Mouse (Mus musculus) ES-E14 (cell line): Measurements from ENCODE around the gene AB124611. TPM values are rescaled to one million over a fixed set of nuclear protein-coding genes. Genes with fewer than 3 reads are reported as not detected.

Experiments
- DNase-seq: peaks from one replicate; pipeline ENCODE4 v3.0.0-alpha.2; 2013; ENCODE audit warnings: low read depth, low spot score
- H3K27ac ChIP-seq: 2 replicates; pipeline ENCODE4 v1.5.1; 2012; ENCODE audit warnings: low read depth, mild to moderate bottlenecking, low read length, moderate library complexity, mixed read lengths; ENCODE audit not compliant: poor library complexity, insufficient read depth, severe bottlenecking
- H3K36me3 ChIP-seq: 2 replicates; pipeline ENCODE4 v1.6.1; 2012; ENCODE audit warnings: mild to moderate bottlenecking, low read length, moderate library complexity, mixed read lengths; ENCODE audit not compliant: control insufficient read depth, poor library complexity, insufficient read depth, severe bottlenecking
- H3K4me1 ChIP-seq, 2 experiments: fragments of 150-350 bp in 1 of 2; sonication (generic) in 1 of 2; 2 replicates each; pipeline ENCODE4 v1.6.1; 2012; ENCODE audit warnings: low read length in 2 of 2, mild to moderate bottlenecking in 1 of 2, mixed read lengths in 1 of 2; ENCODE audit not compliant: control insufficient read depth in 2 of 2, insufficient read depth in 2 of 2, poor library complexity in 1 of 2
- H3K4me3 ChIP-seq, 2 experiments: fragments of 150-350 bp in 1 of 2; sonication (generic) in 1 of 2; 2 replicates each; pipeline ENCODE4 v1.5.1; 2012; ENCODE audit warnings: low read length in 2 of 2, low read depth in 1 of 2, mild to moderate bottlenecking in 1 of 2, mixed read lengths in 1 of 2; ENCODE audit not compliant: insufficient read depth in 1 of 2, poor library complexity in 1 of 2, severe bottlenecking in 1 of 2
- H3K9ac ChIP-seq: 2 replicates; pipeline ENCODE4 v1.6.1; 2012; ENCODE audit warnings: low read depth, mild to moderate bottlenecking, low read length, mixed read lengths; ENCODE audit not compliant: poor library complexity, insufficient read depth, severe bottlenecking
- H3K9me3 ChIP-seq: fragments of 150-350 bp; sonication (generic); 2 replicates; pipeline ENCODE4 v1.6.1; 2012; ENCODE audit warnings: low read depth, mild to moderate bottlenecking, low read length; ENCODE audit not compliant: control insufficient read depth, insufficient read depth
- CHD2 ChIP-seq: IDR thresholded peaks from 2 replicates; pipeline ENCODE4 v1.6.1; 2014; ENCODE audit warnings: mild to moderate bottlenecking, low read depth, low read length, inconsistent platforms
- HCFC1 ChIP-seq: IDR thresholded peaks from 2 replicates; pipeline ENCODE4 v1.6.1; 2012; ENCODE audit warnings: low read length, inconsistent platforms, borderline replicate concordance; ENCODE audit not compliant: insufficient read depth
- MAFK ChIP-seq: IDR thresholded peaks from 2 replicates; pipeline ENCODE4 v1.6.1; 2014; ENCODE audit warnings: mild to moderate bottlenecking, low read depth, low read length, inconsistent platforms; ENCODE audit not compliant: insufficient read depth
- ZC3H11A ChIP-seq: IDR thresholded peaks from 2 replicates; pipeline ENCODE4 v1.6.1; 2012; ENCODE audit warnings: low read depth, mild to moderate bottlenecking, inconsistent platforms, low read length, borderline replicate concordance
- ZNF384 ChIP-seq: IDR thresholded peaks from 2 replicates; pipeline ENCODE4 v1.6.1; 2012; ENCODE audit warnings: low read depth, low read length, inconsistent platforms
- in situ Hi-C, 2 experiments: fragments of 600-800 bp; cut with MboI; formaldehyde crosslinking; loops; one replicate each; pipeline ENCODE4 v1.15.1; 2025; ENCODE audit warnings: low sequenced_read_pairs in 2 of 2, inconsistent platforms in 1 of 2; ENCODE audit not compliant: unreplicated experiment in 2 of 2
- total RNA-seq: library from RNA; depleted of rRNA; stranded (reverse); fragments of 300-350 nt; gene quantifications from 2 replicates; pipeline ENCODE4 v1.2.3, GENCODE M21; 2012

AB124611 gene
- total RNA-seq, 1 experiment: not detected

- Histone ChIP-seq H3K9ac (peak overlapping the region; percentile 99; the same call in 1 of the 2 replicates), H3K36me3 (peaks cover 49% of the 10 kb centered on the region), H3K4me3 (peak overlapping the region; percentile 88 to 99), H3K9me3 (no peaks in the 10 kb centered on the region), H3K4me1 (peaks cover 0 to 8% of the 10 kb centered on the region in 2 experiments; a peak in 1 of 4 replicates), H3K27ac (no peak overlapping the region; the same call in 1 of the 2 replicates)
- DNase-seq: no peak
- TF ChIP-seq CHD2 (no peak), ZC3H11A (no peak), MAFK (no peak), ZNF384 (no peak), HCFC1 (no peak)
- in situ Hi-C loops: no loop called here
Measured at GRCm38 (mm10) chr9:21508871-21509404, 17.0 kb upstream of the AB124611 start.

- Histone ChIP-seq H3K4me3 (peak within 1 kb of the TSS; percentile 88 to 99), H3K27ac (peak within 1 kb of the TSS; percentile 96), H3K36me3 (peaks cover 40% of the 10 kb centered on the region), H3K9me3 (no peaks in the 10 kb centered on the region), H3K4me1 (peaks cover 0 to 8% of the 10 kb centered on the region in 2 experiments; a peak in 1 of 4 replicates), H3K9ac (peak within 1 kb of the TSS; percentile 99)
- DNase-seq: peak; percentile 94
- in situ Hi-C loops: no loop called here
- TF ChIP-seq ZC3H11A (no peak), HCFC1 (peak; percentile 74)
Measured at GRCm38 (mm10) chr9:21509772-21510688, 15.9 kb upstream of the AB124611 start, which contains the start of gene Tmed1. Gene Tmed1 (minus strand): TSS chr9:21510252.

GRCm38 (mm10) chr9:21510689-21511015, 15.3 kb upstream of the AB124611 start:
- Histone ChIP-seq H3K9ac (peak overlapping the region; percentile 83), H3K36me3 (peaks cover 33% of the 10 kb centered on the region), H3K27ac (no peak overlapping the region; the same call in 1 of the 2 replicates), H3K4me3 (peak overlapping the region; percentile 78 to 88), H3K9me3 (no peaks in the 10 kb centered on the region), H3K4me1 (peaks cover 0 to 8% of the 10 kb centered on the region in 2 experiments; a peak in 1 of 4 replicates)
- in situ Hi-C loops: no loop called here
- no peak for TF ChIP-seq CHD2
- peak; percentile 71 for TF ChIP-seq MAFK
- no peak for TF ChIP-seq ZNF384
- no peak for TF ChIP-seq HCFC1
- no peak for TF ChIP-seq ZC3H11A
- no peak for DNase-seq

DNA sequence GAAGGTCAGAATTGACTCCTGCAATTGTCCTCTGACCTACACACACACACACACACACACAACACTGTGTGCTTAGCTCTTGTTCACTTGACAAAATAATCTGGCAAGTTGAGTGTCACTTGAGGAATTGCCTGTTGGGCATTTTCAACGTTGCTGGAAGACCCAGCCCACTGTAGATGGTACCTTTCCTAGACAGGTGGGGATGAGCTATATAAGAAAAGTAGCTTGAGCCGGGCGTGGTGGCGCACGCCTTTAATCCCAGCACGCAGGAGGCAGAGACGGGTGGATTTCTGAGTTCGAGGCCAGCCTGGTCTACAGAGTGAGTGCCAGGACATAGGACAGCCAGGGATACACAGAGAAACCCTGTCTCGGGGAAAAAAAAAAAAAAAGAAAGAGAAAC, 14.9 kb upstream of the AB124611 start:
- Histone ChIP-seq H3K4me1 (peaks cover 0 to 10% of the 10 kb centered on the region in 2 experiments; a peak in 1 of 4 replicates), H3K36me3 (peaks cover 30% of the 10 kb centered on the region), H3K4me3 (peak overlapping the region; percentile 78 to 88), H3K9me3 (no peaks in the 10 kb centered on the region), H3K9ac (peak overlapping the region; percentile 83), H3K27ac (no peak overlapping the region; the same call in 1 of the 2 replicates)
- in situ Hi-C loops: no loop called here
- DNase-seq: no peak
- TF ChIP-seq CHD2 (no peak), HCFC1 (no peak), ZNF384 (no peak), ZC3H11A (no peak), MAFK (no peak)
